Mouse (Mus musculus) inflammation-experienced regulatory T-cells, adult 16 weeks (primary cell): ENCODE data around the gene Aimp1. TPM values are rescaled to one million over a fixed set of nuclear protein-coding genes. Genes with fewer than 3 reads are reported as not detected.

Experiments
- polyA plus RNA-seq: library from polyadenylated mRNA; unstranded; fragments of 100-300 nt; shearing (Covaris generic); gene quantifications from one replicate; pipeline ENCODE4 v1.2.1, GENCODE M21; 2017

Aimp1 gene
- 62.2 TPM for polyA plus RNA-seq

DNA sequence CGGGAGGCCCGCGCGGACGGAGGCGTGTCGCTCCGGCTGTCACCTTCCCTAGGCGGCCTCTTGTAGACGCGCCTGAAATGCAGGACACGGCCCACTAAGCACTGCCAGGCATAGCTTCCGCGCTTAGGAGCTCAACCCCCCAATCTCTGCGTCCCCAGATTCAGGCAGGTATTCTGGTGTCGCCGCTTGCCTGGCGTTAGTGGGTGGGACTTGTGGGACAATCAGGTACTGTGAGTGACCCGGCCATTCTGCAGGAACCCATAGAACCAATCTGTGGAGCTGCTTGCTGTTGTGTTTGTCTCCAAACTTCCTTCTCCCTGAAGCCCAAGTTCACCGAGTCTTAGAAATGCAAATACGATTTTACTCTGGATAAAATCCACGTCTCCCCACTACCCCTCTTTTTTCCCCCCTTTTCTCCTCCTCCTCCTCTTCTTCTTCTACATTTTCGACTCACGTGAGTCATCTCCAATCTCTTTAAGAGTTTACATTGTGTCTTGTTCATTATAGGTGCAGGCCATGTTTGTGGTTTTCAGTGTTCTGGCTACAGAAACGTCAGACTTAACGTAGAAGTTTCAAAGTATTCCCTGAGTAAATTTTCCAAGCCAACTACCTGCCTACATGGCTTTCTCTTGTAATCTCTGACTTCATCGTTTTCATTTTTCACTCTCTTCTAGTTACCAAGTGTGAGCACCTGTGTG lies at the start of gene Aimp1:
TSS of gene Aimp1 (minus strand) at position 140 of the 698 bp plus-strand sequence.

GRCm38 (mm10) chr3:132683447-132684230 lies 531 bp downstream of the Aimp1 start, which contains the start of gene Tbck:
Gene Tbck (plus strand): TSS chr3:132684144.

DNA sequence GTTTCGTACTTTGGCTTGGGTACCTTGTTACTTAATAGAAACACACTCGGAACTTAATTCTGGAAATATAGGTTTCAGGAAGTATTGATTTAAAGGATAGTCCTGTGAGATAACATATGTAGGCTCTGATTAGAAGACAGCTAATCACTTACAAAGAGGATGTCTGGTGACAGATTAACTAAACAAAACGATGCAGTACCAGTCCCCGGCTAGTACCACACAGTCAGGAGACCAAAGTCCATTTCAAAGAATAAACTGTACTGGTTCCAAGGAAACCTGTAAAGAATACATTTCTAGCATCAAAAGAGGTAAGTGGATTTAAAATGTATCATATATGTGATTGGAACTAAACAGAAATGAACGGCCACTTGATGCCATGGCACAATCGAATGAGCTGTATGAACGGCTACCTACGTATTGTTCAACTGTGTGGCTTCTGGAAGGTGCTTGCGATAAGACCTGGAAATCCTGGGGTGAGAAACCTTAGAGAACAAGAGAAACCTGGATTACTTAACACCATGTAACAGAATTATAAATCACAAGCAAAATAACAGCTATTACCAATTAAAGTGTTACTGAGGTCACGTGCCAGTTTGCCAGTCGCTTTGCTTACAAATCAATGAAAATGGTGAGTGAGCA lies 54.5 kb downstream of the Aimp1 start, which contains the start of gene Gimd1:
TSS of gene Gimd1 (plus strand) at position 220 of the 639 bp plus-strand sequence.

Other genes with a start within 250 kb of the Aimp1 start
- gene Gimd1, start 54.5 kb downstream of the Aimp1 start, polyA plus RNA-seq = not detected
- 14.7 TPM for gene Tbck, start 226 bp downstream of the Aimp1 start, polyA plus RNA-seq